Mouse (Mus musculus): ENCODE results near the gene Marveld2. TPM values are rescaled to one million over a fixed set of nuclear protein-coding genes. Genes with fewer than 3 reads are reported as not detected.
A peak's percentile ranks its signal among the peaks of the same experiment; 100 is the strongest.

Marveld2 gene
- 1.0 and 1.8 TPM in 2 replicates for total RNA-seq (2014; rRNA removed)
- 1.1 and 1.3 TPM in 2 replicates for polyA plus RNA-seq (2015; fragmentation: Nextera tagmentation; extraction: Ambion mirVana)

DNA sequence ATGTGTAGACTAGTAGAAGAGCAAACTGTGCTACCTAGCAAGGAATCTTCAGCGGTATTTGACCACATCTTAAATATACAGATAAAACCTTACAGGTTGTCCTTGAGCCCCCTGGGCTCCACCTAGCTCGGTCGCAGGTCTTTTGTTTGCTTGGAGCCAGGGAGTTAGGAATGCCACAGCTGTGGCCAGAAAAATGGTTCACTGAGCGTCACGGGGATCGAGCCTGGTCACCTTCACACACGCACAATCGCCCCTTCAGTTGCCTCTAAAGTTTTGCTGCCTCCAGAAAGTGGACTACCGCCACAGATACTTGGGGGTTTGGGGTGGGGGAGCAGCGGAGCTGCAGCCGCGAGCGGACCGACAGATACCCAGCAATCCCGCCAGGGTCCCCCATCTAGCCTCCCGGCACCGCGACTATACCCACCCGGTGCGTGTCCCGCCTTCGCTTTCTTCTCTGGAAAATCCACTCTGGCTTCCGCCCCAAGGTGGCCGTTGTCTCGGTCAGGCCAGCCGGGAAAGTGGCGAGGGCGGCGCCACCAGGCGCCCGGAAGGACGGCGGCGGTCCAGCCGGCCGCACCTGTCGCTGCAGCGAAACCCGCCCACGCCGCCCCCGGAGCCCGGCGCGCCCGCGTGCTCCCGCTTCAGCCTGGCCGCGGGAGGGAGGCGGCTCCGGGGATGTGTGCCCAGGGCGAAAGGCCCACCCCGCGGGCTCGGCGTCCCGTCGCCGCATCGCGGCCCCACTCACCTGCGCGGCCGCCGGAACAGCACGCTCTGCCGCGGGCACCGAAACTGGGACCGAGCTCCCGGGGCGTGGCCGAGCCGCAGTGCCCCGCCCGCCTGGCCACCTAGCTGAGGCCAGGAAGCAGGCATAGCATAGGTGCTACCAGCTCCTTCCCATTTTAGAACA, at the start of gene Marveld2:
TSS of gene Marveld2 (minus strand) at position 791 of the 907 bp plus-strand sequence.
- DNase-seq (peak; percentile 9), ATAC-seq (peak; percentile 40)
- 5% methylated on average over 77 of the region's 77 CpGs for WGBS
- Histone ChIP-seq H3K27ac (ENCODE audit: low read depth, low read length) (no peak within 1 kb of the TSS), H3K4me3 (ENCODE audit: low read depth, low read length) (peak within 1 kb of the TSS; percentile 42), H3K9ac (peak within 1 kb of the TSS; percentile 51), H3K9me3 (ENCODE audit: low read length) (no peaks in the 10 kb centered on the region), H3K36me3 (ENCODE audit: insufficient read depth) (peaks cover 26% of the 10 kb centered on the region), H3K4me1 (ENCODE audit: insufficient read depth) (no peaks in the 10 kb centered on the region), H3K27me3 (ENCODE audit: insufficient read depth, low read length) (no peaks in the 10 kb centered on the region; the same call in 1 of the 2 replicates), H3K4me2 (ENCODE audit: low read depth) (peak within 1 kb of the TSS; percentile 59)
- TF ChIP-seq CTCF (IDR thresholded peaks at IDR 0.05; ENCODE audit: low read depth) = 0 out of 2 replicates have a peak, but pooled peaks have one; percentile 4

DNA sequence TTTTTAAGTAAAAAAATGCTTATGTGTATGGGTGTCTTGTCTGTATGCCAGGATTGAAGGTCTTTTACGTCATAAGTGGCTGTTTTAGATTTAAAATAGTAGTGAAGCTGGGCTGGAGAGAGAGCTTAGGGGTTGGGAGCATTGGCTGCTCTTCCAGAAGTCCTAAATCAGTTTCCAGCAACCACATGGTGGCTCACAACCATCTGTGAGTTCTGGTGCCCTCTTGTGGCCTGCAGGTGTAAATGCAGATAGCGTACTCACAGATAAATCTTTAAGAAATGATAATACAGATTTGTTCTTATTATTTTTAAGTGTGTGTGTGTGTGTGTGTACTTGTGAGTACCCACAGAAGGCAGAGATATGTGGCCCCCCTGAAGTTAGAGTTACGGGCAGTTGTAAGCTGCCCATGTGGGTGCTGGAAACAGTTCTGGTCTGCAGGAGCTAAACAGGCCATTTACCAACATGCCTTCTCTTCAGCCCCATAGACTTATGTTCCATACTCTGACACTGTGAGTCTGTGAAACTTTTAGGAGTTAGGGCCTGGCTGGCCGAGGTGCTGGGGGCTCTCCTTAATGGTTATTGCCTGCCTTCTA, 43.2 kb upstream of the Marveld2 start:
- H3K4me2 ChIP-seq (ENCODE audit: low read depth) = no peak overlapping the region
- no peaks in the 10 kb centered on the region for H3K27me3 ChIP-seq (ENCODE audit: insufficient read depth, low read length)
- DNase-seq (peak; percentile 80), ATAC-seq (peak; percentile 50)
- no peaks in the 10 kb centered on the region for H3K4me1 ChIP-seq (ENCODE audit: insufficient read depth)
- TF ChIP-seq CTCF (IDR thresholded peaks at IDR 0.05; ENCODE audit: low read depth) = peak; percentile 92
- no peak overlapping the region for H3K27ac ChIP-seq (ENCODE audit: low read depth, low read length)
- H3K4me3 ChIP-seq (ENCODE audit: low read depth, low read length) = no peak overlapping the region
- H3K9ac ChIP-seq = no peak overlapping the region
- H3K9me3 ChIP-seq (ENCODE audit: low read length) = no peaks in the 10 kb centered on the region
- WGBS = 48% methylated on average over 4 of the region's 4 CpGs
- peaks cover 3% of the 10 kb centered on the region for H3K36me3 ChIP-seq (ENCODE audit: insufficient read depth)

DNA sequence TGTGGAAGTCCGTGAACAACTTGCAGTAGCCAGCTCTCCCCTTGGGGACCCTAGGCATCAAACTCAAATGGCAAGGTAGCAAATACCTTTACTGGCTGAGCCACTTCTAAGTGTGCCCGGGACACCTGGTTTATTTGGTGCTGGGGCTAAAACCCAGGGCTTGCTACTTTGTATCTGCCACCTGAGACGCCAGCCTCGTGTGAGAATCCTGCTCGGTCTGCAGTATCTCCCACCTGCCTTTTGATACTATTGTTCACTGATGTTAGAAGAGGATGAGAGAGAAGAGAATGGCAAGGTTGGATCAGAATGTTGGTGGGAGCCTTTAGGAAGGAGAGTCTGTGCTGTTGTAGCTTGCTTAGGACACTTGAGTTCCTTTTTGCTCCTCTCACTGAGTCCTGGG, 41.3 kb upstream of the Marveld2 start:
- no peak for ATAC-seq
- H3K27ac ChIP-seq (ENCODE audit: low read depth, low read length) = no peak overlapping the region
- WGBS = 91% methylated on average over 5 of the region's 5 CpGs
- DNase-seq = no peak
- peaks cover 3% of the 10 kb centered on the region for H3K36me3 ChIP-seq (ENCODE audit: insufficient read depth)
- H3K9me3 ChIP-seq (ENCODE audit: low read length) = no peaks in the 10 kb centered on the region
- no peaks in the 10 kb centered on the region for H3K4me1 ChIP-seq (ENCODE audit: insufficient read depth)
- H3K27me3 ChIP-seq (ENCODE audit: insufficient read depth, low read length) = no peaks in the 10 kb centered on the region
- H3K4me3 ChIP-seq (ENCODE audit: low read depth, low read length) = no peak overlapping the region
- no peak overlapping the region for H3K4me2 ChIP-seq (ENCODE audit: low read depth)
- H3K9ac ChIP-seq = no peak overlapping the region
- TF ChIP-seq CTCF (IDR thresholded peaks at IDR 0.05; ENCODE audit: low read depth) = no peak

DNA sequence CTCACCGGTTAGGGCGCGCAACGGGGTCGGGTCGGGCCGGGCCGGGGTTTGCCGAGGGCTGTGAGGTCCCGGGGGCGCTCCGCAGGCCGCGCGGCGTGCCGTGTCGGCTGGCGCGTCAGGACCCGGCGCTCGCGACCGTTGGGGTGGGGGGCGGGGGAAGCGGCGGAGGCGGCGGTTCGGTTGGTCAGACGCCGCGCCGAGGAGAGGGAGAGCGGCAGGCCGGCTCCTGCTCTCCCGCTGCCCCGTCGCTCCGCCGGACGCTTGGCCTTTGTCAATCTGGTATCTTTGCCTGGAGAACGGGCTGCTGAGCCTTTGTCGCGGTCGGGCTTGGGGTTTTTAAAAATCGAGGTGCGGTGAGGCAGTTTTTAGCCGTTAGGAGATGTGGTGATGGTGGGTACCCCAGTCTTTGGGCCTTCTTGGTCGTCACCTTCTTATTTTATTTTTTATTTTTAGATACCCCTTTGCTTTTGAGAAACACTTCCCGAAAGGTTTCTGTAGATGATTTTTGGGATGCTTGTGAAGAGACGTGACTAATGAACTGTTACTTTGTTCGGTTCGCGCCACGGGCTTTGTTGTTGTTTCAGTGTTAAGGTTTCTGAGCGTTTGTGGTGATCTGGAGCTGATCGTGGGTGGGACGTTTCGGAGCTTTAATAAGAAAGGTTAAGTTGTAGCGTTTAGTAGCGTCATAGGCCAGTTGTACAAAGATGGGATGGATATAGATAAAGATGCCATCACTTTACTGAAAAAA, 34.8 kb upstream of the Marveld2 start, which contains the start of gene Taf9:
TSS of gene Taf9 (plus strand) at position 141 of the 748 bp plus-strand sequence.
- peaks cover 16% of the 10 kb centered on the region for H3K36me3 ChIP-seq (ENCODE audit: insufficient read depth)
- H3K9ac ChIP-seq = peak within 1 kb of the TSS; percentile 85
- H3K4me3 ChIP-seq (ENCODE audit: low read depth, low read length) = peak within 1 kb of the TSS; percentile 60
- DNase-seq = no peak
- no peaks in the 10 kb centered on the region for H3K27me3 ChIP-seq (ENCODE audit: insufficient read depth, low read length)
- H3K9me3 ChIP-seq (ENCODE audit: low read length) = no peaks in the 10 kb centered on the region
- peaks cover 5% of the 10 kb centered on the region; the same call in 1 of the 2 replicates for H3K4me1 ChIP-seq (ENCODE audit: insufficient read depth)
- no peak for TF ChIP-seq CTCF (IDR thresholded peaks at IDR 0.05; ENCODE audit: low read depth)
- peak within 1 kb of the TSS; percentile 64 for H3K4me2 ChIP-seq (ENCODE audit: low read depth)
- peak within 1 kb of the TSS; percentile 97 for H3K27ac ChIP-seq (ENCODE audit: low read depth, low read length)
- ATAC-seq = peak; percentile 77
- under 1% methylated on average over 55 of the region's 63 CpGs for WGBS

DNA sequence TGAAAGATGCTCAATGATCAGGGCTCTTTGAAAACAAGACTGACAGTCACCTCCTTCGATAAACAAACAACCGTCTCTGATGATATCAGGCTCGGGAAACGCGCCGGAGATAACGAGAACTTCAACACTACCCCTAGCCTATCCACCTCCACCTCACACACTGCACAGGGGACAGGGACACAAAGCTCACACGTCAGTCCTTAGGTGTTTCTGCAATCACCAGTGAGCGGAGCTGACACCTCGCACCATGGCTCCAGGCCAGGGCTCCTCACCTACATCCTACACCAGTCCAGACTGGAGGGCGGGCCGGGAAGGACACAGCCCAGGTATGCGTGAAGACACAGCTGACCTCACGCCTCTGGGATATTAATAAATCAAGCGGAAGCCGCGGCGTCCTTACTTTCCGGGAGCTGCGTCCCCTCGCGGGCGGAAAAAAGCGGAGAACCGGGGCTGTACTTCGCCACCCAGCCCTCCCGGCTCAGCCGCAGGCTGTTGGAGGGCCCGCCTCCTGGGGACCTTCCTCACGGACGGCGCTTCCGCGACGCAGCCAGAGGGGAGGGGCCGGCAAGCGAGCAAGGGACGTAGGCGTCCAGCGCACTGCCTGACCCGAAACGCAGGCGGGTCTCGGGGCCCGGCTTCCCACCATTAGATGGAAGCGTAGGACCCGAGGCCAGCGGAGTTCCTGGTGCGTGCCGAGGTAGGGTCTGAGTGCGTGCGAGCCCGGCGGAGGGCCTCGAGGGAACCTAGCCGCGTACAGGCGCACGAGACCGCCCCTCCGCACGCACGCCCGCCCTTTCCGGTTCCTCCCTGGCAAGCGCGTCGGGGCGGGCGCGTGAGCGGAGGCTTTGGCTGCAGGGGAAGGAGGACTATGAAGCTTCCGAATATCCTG, 34.0 kb upstream of the Marveld2 start, which contains the start of the genes Ak6 and Rad17:
TSS of gene Ak6 (plus strand) at position 430 of the 889 bp plus-strand sequence.
TSS of gene Rad17 (minus strand) at position 502 of the 889 bp plus-strand sequence.
- Histone ChIP-seq H3K4me2 (ENCODE audit: low read depth) (peak within 1 kb of the TSS; percentile 64), H3K9me3 (ENCODE audit: low read length) (no peaks in the 10 kb centered on the region), H3K27me3 (ENCODE audit: insufficient read depth, low read length) (no peaks in the 10 kb centered on the region), H3K36me3 (ENCODE audit: insufficient read depth) (peaks cover 16% of the 10 kb centered on the region), H3K4me3 (ENCODE audit: low read depth, low read length) (peak within 1 kb of the TSS; percentile 60), H3K4me1 (ENCODE audit: insufficient read depth) (peaks cover 5% of the 10 kb centered on the region; the same call in 1 of the 2 replicates), H3K9ac (peak within 1 kb of the TSS; percentile 85), H3K27ac (ENCODE audit: low read depth, low read length) (peak within 1 kb of the TSS; percentile 97)
- DNase-seq (peak; percentile 97), ATAC-seq (peak; percentile 99)
- WGBS = under 1% methylated on average over 61 of the region's 73 CpGs
- TF ChIP-seq CTCF (IDR thresholded peaks at IDR 0.05; ENCODE audit: low read depth) = peak; percentile 25
